Mouse (Mus musculus): Measurements from ENCODE around the gene Rae1. TPM values are rescaled to one million over a fixed set of nuclear protein-coding genes. Genes with fewer than 3 reads are reported as not detected.

The Rae1 gene
- polyA plus RNA-seq, 1 experiment from 2014 or later, result 143 TPM

- no peak for ATAC-seq (ENCODE audit: low FRiP score, low TSS enrichment)
- H3K4me3 ChIP-seq (ENCODE audit: low read length), result no peak overlapping the region
- H3K36me3 ChIP-seq (ENCODE audit: insufficient read depth, low read length), result no peaks in the 10 kb centered on the region
- WGBS, result 52% methylated on average over 5 of the region's 5 CpGs
- peaks cover 8% of the 10 kb centered on the region for H3K4me1 ChIP-seq (ENCODE audit: insufficient read depth, low read length)
- H3K9me3 ChIP-seq (ENCODE audit: low read length), result no peaks in the 10 kb centered on the region
- H3K27me3 ChIP-seq (ENCODE audit: insufficient read depth, low read length), result no peaks in the 10 kb centered on the region
- H3K27ac ChIP-seq (ENCODE audit: low read length), result no peak overlapping the region
- no peak overlapping the region for H3K4me2 ChIP-seq (replicated peaks; ENCODE audit: low read depth, low read length)
- no peak overlapping the region for H3K9ac ChIP-seq (replicated peaks; ENCODE audit: low read length)
These were observed 41.3 kb downstream of the Rae1 start for GRCm38 (mm10) chr2:173041242-173041641.

DNA sequence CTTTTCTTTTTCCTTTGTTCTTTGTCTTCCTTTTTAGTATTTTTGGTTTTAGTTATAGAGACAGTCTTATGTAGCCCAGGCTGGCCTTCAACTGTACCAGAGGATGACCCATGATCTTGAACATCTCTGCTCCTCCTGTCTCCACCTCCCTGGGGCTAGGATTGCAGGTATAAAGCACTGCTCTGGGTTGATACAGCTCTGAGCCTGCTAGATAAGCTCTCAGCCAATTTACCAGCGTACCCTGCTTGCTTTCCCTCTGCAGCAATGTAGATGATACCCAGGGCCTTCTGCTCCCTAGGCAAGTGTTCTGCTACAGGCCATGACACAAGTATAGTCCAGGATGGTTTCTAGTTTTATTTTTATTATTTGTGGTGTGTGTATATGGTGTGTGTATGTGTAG lies 42.0 kb downstream of the Rae1 start:
- Histone ChIP-seq H3K9ac (replicated peaks; ENCODE audit: low read length) (no peak overlapping the region), H3K4me3 (ENCODE audit: low read length) (no peak overlapping the region), H3K9me3 (ENCODE audit: low read length) (no peaks in the 10 kb centered on the region), H3K4me2 (replicated peaks; ENCODE audit: low read depth, low read length) (no peak overlapping the region), H3K36me3 (ENCODE audit: insufficient read depth, low read length) (no peaks in the 10 kb centered on the region), H3K4me1 (ENCODE audit: insufficient read depth, low read length) (peaks cover 14% of the 10 kb centered on the region), H3K27me3 (ENCODE audit: insufficient read depth, low read length) (no peaks in the 10 kb centered on the region), H3K27ac (ENCODE audit: low read length) (no peak overlapping the region)
- ATAC-seq (ENCODE audit: low FRiP score, low TSS enrichment), result no peak
- 93% methylated on average over 1 of the region's 1 CpGs for WGBS

GRCm38 (mm10) chr2:173042504-173043162 lies 42.7 kb downstream of the Rae1 start:
- peak; percentile 79 for ATAC-seq (ENCODE audit: low FRiP score, low TSS enrichment)
- Histone ChIP-seq H3K4me2 (replicated peaks; ENCODE audit: low read depth, low read length) (no peak overlapping the region), H3K27ac (ENCODE audit: low read length) (peak overlapping the region; percentile 26; the same call in 1 of the 2 replicates), H3K9ac (replicated peaks; ENCODE audit: low read length) (no peak overlapping the region), H3K36me3 (ENCODE audit: insufficient read depth, low read length) (no peaks in the 10 kb centered on the region), H3K9me3 (ENCODE audit: low read length) (no peaks in the 10 kb centered on the region), H3K27me3 (ENCODE audit: insufficient read depth, low read length) (no peaks in the 10 kb centered on the region), H3K4me1 (ENCODE audit: insufficient read depth, low read length) (peaks cover 21% of the 10 kb centered on the region), H3K4me3 (ENCODE audit: low read length) (no peak overlapping the region)
- 51% methylated on average over 11 of the region's 11 CpGs for WGBS

GRCm38 (mm10) chr2:173044198-173044970 lies 44.5 kb downstream of the Rae1 start:
- Histone ChIP-seq H3K9me3 (ENCODE audit: low read length) (no peaks in the 10 kb centered on the region), H3K4me2 (replicated peaks; ENCODE audit: low read depth, low read length) (no peak overlapping the region), H3K36me3 (ENCODE audit: insufficient read depth, low read length) (no peaks in the 10 kb centered on the region), H3K9ac (replicated peaks; ENCODE audit: low read length) (no peak overlapping the region), H3K27ac (ENCODE audit: low read length) (no peak overlapping the region), H3K27me3 (ENCODE audit: insufficient read depth, low read length) (no peaks in the 10 kb centered on the region), H3K4me1 (ENCODE audit: insufficient read depth, low read length) (peaks cover 28% of the 10 kb centered on the region), H3K4me3 (ENCODE audit: low read length) (no peak overlapping the region)
- 68% methylated on average over 18 of the region's 18 CpGs for WGBS
- ATAC-seq (ENCODE audit: low FRiP score, low TSS enrichment), result no peak

- H3K27ac ChIP-seq (ENCODE audit: low read length), result peak overlapping the region; percentile 25; the same call in 1 of the 2 replicates
These were observed 46.8 kb downstream of the Rae1 start for GRCm38 (mm10) chr2:173046582-173047297.

DNA sequence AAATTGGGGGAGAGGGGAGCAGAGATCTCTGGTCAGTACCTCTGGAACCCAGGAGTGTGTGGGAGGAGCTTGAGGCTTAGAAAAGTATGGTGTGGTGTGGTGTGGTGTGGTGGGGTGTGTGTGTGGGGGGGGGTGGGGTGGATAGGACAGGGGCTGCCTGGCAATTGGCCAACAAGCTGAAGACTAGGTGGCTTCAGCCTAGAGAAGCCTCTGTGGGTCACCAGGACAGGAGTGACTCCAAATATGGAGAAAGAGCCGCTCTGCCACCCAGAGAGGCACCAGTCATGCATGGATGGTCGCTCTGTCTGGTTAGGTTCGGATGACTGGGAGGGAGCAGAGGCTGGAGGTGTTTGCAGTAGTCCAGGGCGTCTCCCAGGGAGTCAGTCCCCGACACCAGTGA lies 47.6 kb downstream of the Rae1 start:
- ATAC-seq (ENCODE audit: low FRiP score, low TSS enrichment), result peak; percentile 78
- Histone ChIP-seq H3K9ac (replicated peaks; ENCODE audit: low read length) (no peak overlapping the region), H3K36me3 (ENCODE audit: insufficient read depth, low read length) (no peaks in the 10 kb centered on the region), H3K4me3 (ENCODE audit: low read length) (no peak overlapping the region), H3K27me3 (ENCODE audit: insufficient read depth, low read length) (no peaks in the 10 kb centered on the region), H3K4me1 (ENCODE audit: insufficient read depth, low read length) (peaks cover 27% of the 10 kb centered on the region), H3K4me2 (replicated peaks; ENCODE audit: low read depth, low read length) (no peak overlapping the region), H3K9me3 (ENCODE audit: low read length) (no peaks in the 10 kb centered on the region), H3K27ac (ENCODE audit: low read length) (peak overlapping the region; percentile 50)
- 38% methylated on average over 5 of the region's 5 CpGs for WGBS

More at GRCm38 (mm10) chr2:173046582-173047297, 46.8 kb downstream of the Rae1 start:
- no peaks in the 10 kb centered on the region for H3K9me3 ChIP-seq (ENCODE audit: low read length)
- H3K9ac ChIP-seq (replicated peaks; ENCODE audit: low read length), result no peak overlapping the region
- ATAC-seq (ENCODE audit: low FRiP score, low TSS enrichment), result no peak
- no peaks in the 10 kb centered on the region for H3K36me3 ChIP-seq (ENCODE audit: insufficient read depth, low read length)
- H3K4me3 ChIP-seq (ENCODE audit: low read length), result no peak overlapping the region
- H3K27me3 ChIP-seq (ENCODE audit: insufficient read depth, low read length), result no peaks in the 10 kb centered on the region
- 62% methylated on average over 15 of the region's 15 CpGs for WGBS
- H3K4me2 ChIP-seq (replicated peaks; ENCODE audit: low read depth, low read length), result no peak overlapping the region
- H3K4me1 ChIP-seq (ENCODE audit: insufficient read depth, low read length), result peaks cover 28% of the 10 kb centered on the region

DNA sequence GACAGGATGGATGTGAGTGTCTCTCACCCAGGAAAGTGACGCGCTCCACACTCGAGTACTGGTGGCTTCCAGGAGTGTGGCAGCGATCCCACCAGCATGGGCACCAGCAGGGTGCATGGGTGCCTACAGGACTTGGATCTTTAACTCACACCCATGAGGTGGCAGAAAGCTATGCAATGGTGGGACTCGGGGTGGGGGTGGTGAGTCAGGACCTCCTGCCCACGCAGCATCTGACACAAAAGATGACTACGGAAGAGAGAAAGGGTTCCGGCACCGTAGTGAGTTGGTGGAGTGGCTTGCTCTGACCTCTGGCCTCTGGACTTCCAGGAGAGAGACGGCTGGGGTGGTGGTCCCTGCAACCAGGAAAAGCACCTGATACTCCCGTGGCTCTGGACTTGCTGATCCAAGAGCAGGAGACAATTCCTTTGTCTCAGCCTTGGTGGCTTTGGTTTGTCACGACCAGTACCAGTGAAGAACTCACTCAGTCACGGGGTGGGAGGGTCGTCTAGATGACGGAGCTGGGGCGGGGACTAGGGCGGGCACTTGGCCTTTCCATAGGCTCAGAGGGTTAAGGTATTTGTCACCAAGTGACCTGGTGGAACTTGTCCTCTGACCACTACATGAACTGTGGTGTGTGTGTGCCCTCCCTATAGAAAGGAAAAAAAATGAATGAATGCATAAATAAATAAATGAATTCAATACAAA lies 48.3 kb downstream of the Rae1 start:
- Histone ChIP-seq H3K4me2 (replicated peaks; ENCODE audit: low read depth, low read length) (no peak overlapping the region), H3K4me3 (ENCODE audit: low read length) (no peak overlapping the region), H3K4me1 (ENCODE audit: insufficient read depth, low read length) (peaks cover 21% of the 10 kb centered on the region), H3K9me3 (ENCODE audit: low read length) (no peaks in the 10 kb centered on the region), H3K36me3 (ENCODE audit: insufficient read depth, low read length) (no peaks in the 10 kb centered on the region), H3K9ac (replicated peaks; ENCODE audit: low read length) (no peak overlapping the region; the same call in 1 of the 2 replicates), H3K27ac (ENCODE audit: low read length) (peak overlapping the region; percentile 50), H3K27me3 (ENCODE audit: insufficient read depth, low read length) (no peaks in the 10 kb centered on the region)
- 49% methylated on average over 17 of the region's 17 CpGs for WGBS
- ATAC-seq (ENCODE audit: low FRiP score, low TSS enrichment), result peak; percentile 3; the same call in 1 of the 2 replicates

DNA sequence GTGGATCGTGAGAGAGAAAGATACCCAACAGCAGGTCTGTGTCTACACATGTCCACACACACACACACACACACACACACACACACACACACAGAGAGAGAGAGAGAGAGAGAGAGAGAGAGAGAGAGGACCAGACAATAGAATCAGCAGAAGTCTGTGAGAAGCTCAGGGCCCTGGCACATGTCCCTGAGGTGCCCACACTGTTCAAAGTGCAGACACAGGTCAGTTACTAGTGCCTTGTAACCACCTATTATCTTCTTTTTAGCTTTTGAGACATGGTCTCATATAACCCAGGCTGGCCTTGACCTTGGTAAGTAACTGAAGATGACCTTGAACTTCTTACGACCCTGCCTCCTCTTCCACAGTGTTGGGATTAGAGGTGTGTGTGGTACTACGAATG lies 49.3 kb downstream of the Rae1 start:
- Histone ChIP-seq H3K27me3 (ENCODE audit: insufficient read depth, low read length) (no peaks in the 10 kb centered on the region), H3K4me3 (ENCODE audit: low read length) (no peak overlapping the region), H3K4me1 (ENCODE audit: insufficient read depth, low read length) (peaks cover 20% of the 10 kb centered on the region), H3K9me3 (ENCODE audit: low read length) (no peaks in the 10 kb centered on the region), H3K27ac (ENCODE audit: low read length) (no peak overlapping the region), H3K4me2 (replicated peaks; ENCODE audit: low read depth, low read length) (no peak overlapping the region), H3K9ac (replicated peaks; ENCODE audit: low read length) (no peak overlapping the region), H3K36me3 (ENCODE audit: insufficient read depth, low read length) (no peaks in the 10 kb centered on the region)
- no peak for ATAC-seq (ENCODE audit: low FRiP score, low TSS enrichment)
- WGBS, result 82% methylated on average over 3 of the region's 3 CpGs

- peaks cover 20% of the 10 kb centered on the region for H3K4me1 ChIP-seq (ENCODE audit: insufficient read depth, low read length)
- H3K9ac ChIP-seq (replicated peaks; ENCODE audit: low read length), result no peak overlapping the region
- no peak overlapping the region for H3K4me2 ChIP-seq (replicated peaks; ENCODE audit: low read depth, low read length)
- no peak overlapping the region for H3K27ac ChIP-seq (ENCODE audit: low read length)
- 61% methylated on average over 6 of the region's 6 CpGs for WGBS
- H3K27me3 ChIP-seq (ENCODE audit: insufficient read depth, low read length), result no peaks in the 10 kb centered on the region
- H3K9me3 ChIP-seq (ENCODE audit: low read length), result no peaks in the 10 kb centered on the region
- H3K36me3 ChIP-seq (ENCODE audit: insufficient read depth, low read length), result no peaks in the 10 kb centered on the region
- H3K4me3 ChIP-seq (ENCODE audit: low read length), result no peak overlapping the region
- ATAC-seq (ENCODE audit: low FRiP score, low TSS enrichment), result no peak
These were observed 49.9 kb downstream of the Rae1 start for GRCm38 (mm10) chr2:173049817-173050216.

Measured in kidney, embryonic 16.5 days (tissue).